Mouse (Mus musculus) neutrophil, adult 65 days (primary cell): ENCODE measurements around the gene E130309D02Rik. TPM values are rescaled to one million over a fixed set of nuclear protein-coding genes. Genes with fewer than 3 reads are reported as not detected.

Experiments
- total RNA-seq: library from RNA; stranded (reverse); gene quantifications from 2 replicates; pipeline ENCODE4 v1.2.4, GENCODE M21; 2023

Gene E130309D02Rik
- 16.3 and 17.0 TPM in 2 replicates for total RNA-seq

DNA sequence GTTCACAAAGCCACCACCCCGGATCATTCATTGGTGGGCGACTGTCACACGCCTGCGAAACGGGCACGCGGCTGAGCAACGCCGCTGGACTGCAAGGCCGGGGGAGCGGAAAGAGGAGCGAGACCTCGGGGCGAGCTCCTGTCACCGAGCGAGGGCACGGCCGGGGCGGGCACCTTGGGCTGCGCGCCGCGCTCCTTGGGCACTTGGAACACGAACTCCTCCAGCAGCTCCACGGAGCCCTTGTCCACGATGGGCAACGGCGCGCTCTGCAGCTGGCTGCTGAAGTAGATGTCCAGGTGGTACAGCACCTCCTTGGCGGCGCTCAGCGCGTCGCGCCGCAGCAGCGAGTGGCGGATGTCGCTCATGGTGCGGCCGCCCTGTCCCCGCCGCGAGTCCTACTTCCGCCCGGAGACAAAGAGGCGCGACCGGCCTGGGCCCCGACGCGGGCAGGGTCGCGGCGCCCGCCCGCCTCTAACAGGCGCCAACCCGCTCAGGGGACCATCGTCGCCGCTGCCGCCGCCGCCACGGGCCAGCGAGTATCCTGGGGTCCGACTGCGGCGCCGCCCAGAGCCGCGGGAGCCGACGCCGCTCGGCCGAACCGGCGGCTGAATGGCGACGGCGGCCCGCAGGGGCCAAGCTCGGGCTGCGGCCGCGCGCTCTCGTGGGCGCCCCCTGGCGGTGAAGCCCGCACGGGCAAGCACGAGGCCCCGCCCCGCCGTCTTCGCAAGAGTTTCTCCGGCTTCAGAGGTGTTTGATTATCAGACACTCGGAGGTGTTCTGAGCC lies at the start of gene E130309D02Rik:
Gene E130309D02Rik (minus strand): TSS at position 631 of the 784 bp plus-strand sequence.

DNA sequence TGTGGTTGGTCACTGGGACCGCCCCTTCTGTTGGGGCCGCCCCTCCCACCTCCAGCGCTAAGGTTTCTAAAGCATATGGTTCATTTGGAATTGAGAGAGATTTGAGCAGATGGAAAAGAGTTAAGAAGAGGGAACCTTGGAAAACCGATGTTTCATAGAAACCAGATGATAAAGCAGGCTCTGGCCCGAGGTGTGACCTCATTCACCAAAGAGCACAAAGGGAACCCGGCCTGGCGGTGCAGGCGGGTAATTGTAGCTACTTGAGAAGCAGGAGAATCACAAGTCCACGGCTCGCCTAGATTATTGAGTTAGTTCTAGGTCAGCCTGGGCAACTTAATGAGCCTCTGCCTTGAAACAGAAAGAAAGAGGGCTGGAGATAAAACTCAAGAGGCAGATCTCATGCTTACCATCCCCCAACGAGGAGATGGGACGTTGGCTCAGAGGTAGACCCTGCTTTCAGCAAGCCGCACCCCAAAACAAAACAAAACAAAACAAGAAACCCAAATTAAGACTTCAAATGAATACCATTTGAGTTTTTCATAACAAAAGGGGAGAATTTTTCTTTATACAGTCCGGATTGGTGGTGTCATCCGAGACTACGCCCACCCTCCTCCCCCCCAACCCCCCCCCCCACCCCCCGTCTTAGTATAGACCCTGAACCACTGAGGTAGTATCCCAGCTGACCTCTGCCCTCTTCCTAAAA lies 41.7 kb upstream of the E130309D02Rik start, which contains the start of gene Grid2ip:
Gene Grid2ip (plus strand): TSS at position 653 of the 703 bp plus-strand sequence.

DNA sequence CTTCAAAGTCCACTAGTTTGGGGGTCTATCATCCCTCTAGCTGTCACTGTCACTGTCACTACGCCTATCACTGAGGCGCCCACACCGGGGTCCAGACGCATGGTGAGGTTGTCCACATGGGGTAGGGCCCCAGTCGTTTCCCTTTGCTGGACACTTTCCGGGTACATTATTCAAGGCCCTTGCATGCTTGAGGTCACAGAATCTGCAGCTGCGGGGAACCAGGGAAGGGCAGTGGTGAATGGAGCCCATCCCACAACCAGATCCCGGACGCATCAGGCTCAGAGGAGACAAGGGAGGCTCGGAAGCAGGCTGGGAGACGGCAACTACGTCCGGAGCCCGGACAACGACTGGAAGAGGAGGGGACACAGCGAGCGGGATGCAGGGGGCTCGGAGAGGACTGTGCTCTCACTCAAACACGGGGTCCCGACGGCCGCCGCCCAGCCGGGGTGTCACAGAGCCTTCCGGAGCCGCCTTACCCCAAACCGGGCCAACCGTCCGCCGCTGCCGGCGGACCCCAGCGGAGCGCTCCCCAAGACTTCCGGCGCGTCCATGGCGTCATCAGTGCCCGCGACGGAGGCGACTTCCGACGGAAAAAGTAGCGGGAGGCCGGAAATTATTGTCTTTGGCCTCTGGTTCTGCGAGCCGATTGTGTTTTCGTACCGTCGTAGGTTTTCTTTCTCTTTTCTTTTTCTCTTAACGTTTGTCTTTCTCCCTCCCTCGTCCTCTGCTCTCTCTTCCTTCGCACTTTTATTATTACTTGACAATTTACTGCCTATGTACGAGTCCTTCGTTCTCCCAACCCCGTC lies 13.7 kb upstream of the E130309D02Rik start, which contains the start of gene Zdhhc4:
Gene Zdhhc4 (minus strand): TSS at position 567 of the 806 bp plus-strand sequence.

DNA sequence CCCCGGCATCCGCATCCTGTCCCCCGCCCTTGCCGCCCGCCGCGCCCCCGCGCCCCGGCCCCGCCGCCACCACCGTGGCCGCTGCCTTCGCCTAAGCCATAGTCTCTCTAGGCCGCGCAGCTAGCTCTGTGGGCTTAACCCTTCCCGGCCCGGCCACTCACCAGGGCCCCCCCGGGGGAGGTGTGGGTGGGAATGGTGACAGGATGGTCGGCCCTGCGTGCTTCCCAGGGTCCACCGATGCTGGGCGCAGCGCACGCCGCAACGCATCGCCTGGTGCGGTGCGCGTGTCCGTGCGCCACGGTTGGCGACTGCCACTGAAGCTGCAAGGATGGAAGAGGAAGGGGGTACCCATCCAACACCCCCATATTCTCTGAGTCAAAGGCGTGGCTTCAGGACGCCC lies 21.8 kb downstream of the E130309D02Rik start, which contains the start of gene Zfp853:
Gene Zfp853 (minus strand): TSS at position 220 of the 400 bp plus-strand sequence.

DNA sequence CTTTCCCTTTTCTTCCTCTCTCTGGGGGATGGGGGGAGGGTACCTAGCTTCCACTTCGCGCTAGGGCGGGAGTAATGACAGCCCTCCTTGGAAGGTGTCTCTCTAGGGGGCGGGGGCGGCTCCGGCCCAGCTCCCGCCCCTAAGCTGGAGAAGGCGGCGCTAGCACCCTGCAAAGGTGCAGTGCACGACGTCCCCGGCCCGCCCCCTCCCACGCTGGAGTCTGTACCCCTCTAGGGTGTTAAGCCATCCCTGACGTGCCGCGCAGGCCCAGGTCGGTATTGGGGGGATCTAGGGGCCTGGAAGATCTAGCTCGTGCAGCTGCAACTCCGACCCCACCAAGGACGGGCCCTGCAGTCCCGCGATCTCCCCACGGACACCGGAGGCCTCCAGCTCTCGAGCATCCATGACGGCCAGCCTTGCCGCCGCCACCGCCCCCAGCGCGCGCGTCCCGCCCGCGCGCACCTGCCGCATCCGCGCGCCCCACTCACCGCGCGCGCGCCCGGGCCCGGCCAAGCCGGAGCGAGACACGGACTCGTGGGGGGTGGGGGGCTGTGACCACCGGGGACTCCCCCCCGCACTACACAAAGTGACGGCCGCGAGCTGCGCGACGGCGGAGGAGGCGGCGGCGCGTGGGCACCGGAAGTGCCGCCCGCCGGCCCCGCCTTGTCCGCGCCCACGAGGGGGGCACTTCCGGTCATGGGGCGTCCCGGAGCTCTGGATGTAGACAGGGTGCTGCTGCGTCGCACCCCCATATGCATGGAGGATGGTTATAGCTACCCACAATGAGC lies 45.6 kb downstream of the E130309D02Rik start, which contains the start of gene Zfp316:
Gene Zfp316 (minus strand): TSS at position 660 of the 788 bp plus-strand sequence.

Other genes with a start within 250 kb of the E130309D02Rik start
- gene Rnf216, start 202.4 kb downstream of the E130309D02Rik start, total RNA-seq = 55.9 and 81.8 TPM in 2 replicates
- gene Olfr718-ps1, start 167.8 kb downstream of the E130309D02Rik start, total RNA-seq = 0.11 and 0.16 TPM in 2 replicates
- gene Rbak, start 134.6 kb downstream of the E130309D02Rik start, total RNA-seq = 3.9 and 5.2 TPM in 2 replicates
- gene Spdye4b, start 134.3 kb downstream of the E130309D02Rik start, total RNA-seq = not detected in 2 replicates
- not detected in 2 replicates for gene Spdye4a, start 88.5 kb downstream of the E130309D02Rik start, total RNA-seq
- 2.7 and 3.8 TPM in 2 replicates for gene Zfp12, start 80.2 kb downstream of the E130309D02Rik start, total RNA-seq
- gene Zfp316, start 45.3 kb downstream of the E130309D02Rik start, total RNA-seq = 0.43 and 0.60 TPM in 2 replicates
- 0.25 TPM in 1 of 2 replicates, not detected in the other for gene Zfp853, start 21.7 kb downstream of the E130309D02Rik start, total RNA-seq
- gene Zdhhc4, start 13.9 kb upstream of the E130309D02Rik start, total RNA-seq = 39.6 and 43.0 TPM in 2 replicates
- not detected in 2 replicates for gene Grid2ip, start 42.0 kb upstream of the E130309D02Rik start, total RNA-seq
- gene Kdelr2, start 88.5 kb upstream of the E130309D02Rik start, total RNA-seq = 34.3 and 35.9 TPM in 2 replicates
- gene Daglb, start 149.2 kb upstream of the E130309D02Rik start, total RNA-seq = 24.1 and 32.9 TPM in 2 replicates
- 373 and 445 TPM in 2 replicates for gene Rac1, start 212.7 kb upstream of the E130309D02Rik start, total RNA-seq